Mouse (Mus musculus) heart, postnatal 0 days (tissue): Measurements from ENCODE around the gene Npy.

ENCODE experiments used
- CTCF ChIP-seq: IDR thresholded peaks from 2 replicates; pipeline ENCODE4 v1.5.1; 2016; ENCODE audit warnings: antibody characterized with exemption, control low read depth, low read depth
- EP300 ChIP-seq: IDR thresholded peaks from 2 replicates; pipeline ENCODE4 v1.6.1; 2016; ENCODE audit warnings: antibody characterized with exemption, low read depth

GRCm38 (mm10) chr6:49821961-49822870 lies at the start of gene Npy:
- TF ChIP-seq CTCF = no peak
- TF ChIP-seq EP300 = no peak
